Mouse (Mus musculus): ENCODE measurements around the gene Sh3d19.
"Not testable (repeated sequence)": the region's sequence is repeated elsewhere in the genome, so short reads cannot be mapped to it uniquely, and the experiment has no call there.

The Sh3d19 gene

DNA sequence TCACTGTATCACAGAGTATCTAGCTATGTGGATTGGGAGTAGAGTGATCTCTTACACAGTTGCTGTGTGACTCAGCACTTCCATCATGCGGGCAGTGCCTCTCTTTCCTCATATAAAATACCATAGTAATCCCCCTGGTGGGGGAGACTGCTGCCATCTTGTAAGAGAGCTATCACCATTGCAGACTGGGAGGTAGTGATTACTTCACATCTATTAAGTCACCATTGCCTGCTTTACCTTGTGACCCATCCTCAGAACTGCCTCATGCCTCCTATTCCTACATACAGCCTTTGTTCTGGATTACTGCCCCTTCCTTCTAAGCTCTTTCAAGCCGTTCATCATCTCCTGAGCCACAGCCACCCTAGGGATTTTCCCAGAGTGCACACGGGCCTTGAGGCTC is 117.0 kb downstream of the Sh3d19 start:
- CTCF ChIA-PET, result no interaction called here

DNA sequence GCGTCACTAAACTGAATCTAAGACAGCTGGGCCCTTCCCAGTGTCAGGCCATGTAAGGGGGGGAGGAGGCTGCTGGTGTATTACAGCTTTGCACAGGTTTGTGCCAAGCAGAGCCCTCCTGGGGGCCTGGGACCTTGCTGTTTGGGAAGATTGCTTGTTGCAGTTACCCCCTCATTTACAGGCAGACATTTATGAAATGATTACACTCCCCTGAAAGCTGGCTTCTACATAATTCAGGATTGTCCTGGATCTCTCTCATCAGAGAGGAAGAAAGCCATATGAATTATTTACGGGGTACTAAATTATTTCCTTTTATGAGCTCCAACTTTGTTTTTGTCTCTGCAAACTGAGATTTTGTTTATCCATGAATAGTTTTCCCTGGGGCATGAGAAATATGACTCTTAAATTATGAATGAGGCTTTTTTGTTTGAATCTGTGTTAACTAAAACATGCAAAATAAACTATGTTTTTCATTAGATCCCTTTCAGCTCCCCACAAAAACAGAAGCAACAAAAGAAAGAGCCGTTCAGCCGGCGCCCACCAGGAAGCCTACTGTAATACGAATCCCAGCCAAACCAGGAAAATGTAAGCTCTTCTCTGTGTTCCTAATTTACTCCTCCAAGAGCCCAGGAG is 122.4 kb downstream of the Sh3d19 start:
- CTCF ChIA-PET, result no interaction called here

DNA sequence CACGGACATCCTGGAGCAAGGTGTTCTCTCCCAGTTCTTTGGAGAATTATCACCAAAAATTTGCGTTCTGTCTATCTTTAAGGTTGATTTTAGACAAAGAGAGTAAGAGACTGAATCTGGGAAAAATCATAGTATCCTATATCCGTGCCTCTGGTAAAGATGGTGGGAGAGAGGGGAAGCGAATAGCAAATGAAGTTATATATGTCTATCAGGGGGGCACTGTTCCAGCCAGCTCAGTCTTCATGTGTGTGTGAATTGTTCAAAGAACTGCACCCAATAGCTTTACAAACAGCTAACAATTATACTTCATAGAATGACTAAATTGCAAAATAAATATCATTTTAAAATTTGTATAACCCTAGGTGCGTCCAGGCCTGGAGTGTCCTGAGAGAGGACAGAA is 123.0 kb downstream of the Sh3d19 start:
- CTCF ChIA-PET, result no interaction called here

DNA sequence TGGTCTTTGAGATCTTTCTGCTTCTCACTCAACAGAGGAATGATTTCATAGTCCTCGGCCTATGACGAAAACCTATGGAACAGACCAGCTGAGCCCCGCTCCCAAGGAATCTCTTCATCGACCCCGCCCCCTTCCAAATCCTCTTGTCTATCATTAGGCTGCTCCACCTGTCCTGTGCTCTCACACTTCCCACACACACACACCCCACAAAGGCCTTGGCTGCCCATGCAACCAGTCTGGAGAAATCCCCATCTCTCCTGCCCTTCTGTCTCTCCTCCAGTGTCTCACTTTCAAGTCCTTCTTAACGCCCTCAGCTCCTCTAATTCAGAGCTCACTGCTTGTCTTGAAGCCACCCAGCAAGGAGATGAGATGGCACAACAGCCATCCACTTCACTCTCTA is 131.0 kb downstream of the Sh3d19 start:
- CTCF ChIA-PET, result no interaction called here

DNA sequence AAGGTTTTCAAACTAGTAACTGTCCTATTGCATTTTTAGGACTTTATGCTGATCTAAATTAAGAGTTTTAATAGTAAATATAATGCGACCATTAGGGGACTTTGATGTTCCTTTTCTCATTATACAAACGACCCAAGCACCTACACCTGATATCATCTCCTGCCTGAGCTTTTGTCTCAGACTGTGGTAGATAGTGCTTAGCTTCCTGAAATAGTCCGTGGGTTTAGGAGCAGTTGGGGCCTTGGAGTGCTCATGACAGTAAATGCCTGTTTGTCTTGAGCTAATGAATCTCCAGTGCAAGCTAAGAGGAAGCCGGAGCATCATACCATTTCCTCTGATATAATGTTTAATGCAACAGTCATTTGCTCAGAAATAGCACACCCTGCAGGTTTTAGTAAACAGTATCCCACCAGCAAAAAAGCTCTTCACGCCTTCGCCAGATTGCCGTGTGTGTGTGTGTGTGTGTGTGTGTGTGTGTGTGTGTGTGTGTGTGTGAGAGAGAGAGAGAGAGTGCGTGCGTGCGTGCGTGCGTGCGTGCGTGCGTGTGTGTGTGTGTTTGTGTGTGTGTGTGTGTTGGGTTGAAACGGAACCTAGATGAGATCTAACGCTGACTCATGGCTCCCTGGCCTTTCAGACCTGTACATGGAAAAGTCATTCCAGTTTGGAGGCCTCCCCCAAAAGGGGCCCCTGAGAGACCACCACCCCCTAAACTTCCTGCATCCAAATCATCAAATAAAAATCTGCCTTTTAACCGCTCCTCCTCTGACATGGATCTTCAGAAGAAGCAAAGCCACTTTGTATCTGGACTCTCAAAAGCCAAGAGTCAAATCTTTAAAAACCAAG is 132.8 kb downstream of the Sh3d19 start:
- CTCF ChIA-PET, result interaction anchor here (0.7 to 0.9 kb wide), 2 partner anchors 14 to 410 kb away, joined by 3 to 10 read pairs; no protein-coding TSS in a partner anchor

DNA sequence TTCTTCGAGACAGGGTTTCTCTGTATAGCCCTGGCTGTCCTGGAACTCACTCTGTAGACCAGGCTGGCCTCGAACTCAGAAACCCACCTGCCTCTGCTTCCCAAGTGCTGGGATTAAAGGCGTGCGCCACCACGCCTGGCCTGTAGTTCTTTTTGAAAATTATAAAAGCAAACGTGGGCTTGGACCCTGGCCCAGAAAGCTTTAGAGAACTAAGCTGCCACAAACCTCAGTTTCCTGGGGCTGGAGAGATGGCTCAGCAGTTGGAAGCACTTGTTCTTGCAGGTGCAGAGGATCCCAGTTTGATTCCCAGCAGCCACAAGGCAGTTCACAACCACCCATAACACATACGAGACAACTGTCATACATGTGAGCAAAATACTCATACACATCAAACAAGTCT is 133.5 kb downstream of the Sh3d19 start:
- CTCF ChIA-PET, result not testable (repeated sequence)

DNA sequence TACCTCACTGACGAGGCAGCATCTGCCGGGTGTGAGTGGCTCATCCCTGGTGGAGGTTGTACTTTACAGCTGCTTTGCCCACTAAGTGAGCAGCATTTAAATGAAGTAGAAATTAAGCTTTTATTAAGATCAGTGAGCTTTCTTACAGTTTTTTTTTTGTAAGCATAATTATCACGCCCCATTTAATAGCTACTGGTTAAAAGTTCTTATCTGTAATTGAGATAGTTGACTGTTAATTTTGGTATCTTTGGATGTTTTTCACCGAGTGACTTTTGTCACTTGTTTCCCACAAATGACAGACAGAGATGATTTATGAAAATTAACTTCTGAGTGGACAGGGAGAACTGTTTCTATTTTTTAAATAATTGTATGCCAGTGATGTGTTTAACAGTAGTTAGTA is 134.0 kb downstream of the Sh3d19 start:
- CTCF ChIA-PET, result no interaction called here

DNA sequence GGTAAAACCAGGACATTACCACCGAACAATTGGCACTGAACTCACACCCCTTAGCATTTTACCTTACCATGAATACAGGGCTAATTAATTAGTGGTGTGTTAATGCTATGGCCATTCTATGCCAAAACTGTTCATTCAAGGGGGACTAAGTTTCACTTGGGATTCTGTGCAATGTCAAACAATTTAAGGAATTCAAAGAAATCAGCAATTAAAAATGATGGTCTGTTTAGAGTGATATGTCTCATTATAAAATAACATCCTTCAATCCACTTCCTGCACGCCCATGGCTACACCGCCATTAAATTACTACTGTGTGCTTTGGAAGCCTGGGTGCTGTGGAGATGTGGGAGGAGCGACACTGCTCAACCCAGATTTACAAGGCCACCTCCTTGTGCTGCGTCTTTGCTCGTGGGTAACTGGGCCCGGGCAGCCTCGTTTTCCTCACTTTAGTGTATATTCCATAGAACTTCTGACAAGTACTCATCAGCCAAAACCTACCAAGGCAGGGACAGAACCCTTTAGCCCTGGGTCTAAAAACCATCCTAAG is 135.2 kb downstream of the Sh3d19 start:
- CTCF ChIA-PET, result no interaction called here

DNA sequence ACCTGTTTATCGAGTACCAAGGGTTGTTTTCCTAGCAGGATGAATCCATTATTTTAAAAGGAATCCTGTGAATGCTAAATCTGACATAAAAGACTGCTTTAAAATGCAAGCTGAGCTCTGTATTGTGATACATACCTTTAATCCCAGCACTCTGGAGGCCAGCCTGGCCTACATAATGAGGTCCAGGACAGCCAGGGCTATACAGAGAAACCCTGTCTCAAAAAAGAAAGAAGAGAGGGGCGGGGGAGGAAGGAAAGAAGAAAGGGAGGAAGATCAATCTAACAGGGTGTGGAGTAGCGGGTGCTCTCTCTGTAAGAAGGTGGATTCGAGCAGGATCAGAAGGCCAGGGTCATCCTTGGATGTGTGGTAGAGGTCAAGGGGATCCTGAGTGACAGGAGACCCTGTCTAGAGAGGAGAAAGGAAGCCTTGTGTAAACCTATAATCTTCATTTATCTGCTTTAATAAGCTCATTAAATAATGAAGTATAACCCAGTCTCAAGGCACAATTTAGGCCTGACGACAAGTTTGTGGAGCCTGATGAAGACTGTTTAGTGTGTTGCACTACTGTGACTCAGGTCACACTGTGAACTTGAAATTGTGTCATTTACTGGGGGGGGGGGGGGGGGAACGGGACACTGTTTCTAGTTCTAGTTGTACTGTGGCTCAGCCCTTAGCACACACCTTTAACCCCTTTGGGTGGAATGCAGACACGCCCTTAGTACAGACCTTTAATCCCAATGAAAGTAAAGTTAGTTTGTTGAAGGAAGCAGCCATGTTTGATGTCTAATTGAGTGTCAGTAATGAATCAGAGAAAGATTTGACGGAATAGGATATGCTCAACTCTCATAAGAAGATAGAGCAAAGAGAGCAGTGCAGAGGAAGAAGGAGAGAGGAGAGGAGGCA is 137.0 kb downstream of the Sh3d19 start:
- CTCF ChIA-PET, result no interaction called here

DNA sequence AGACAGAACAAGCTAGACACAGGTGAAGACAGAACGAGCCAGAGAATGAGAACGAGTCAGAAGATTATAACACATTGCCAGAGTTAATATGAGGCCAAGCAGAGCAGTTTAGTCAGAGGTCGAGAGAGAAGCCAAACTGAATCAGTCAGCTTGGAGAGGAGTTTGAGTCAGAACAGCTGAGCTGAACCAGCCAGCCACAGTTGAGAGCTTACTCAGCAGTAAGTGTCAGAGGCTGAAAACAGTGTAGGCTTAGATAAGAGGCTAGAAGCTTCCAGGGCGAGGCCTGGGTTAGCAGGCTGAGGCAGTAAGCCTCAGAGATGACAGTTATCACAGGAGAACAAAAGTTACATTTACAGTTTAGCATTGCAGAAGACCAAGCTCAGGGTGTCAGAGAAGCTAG is 137.7 kb downstream of the Sh3d19 start:
- CTCF ChIA-PET, result no interaction called here

DNA sequence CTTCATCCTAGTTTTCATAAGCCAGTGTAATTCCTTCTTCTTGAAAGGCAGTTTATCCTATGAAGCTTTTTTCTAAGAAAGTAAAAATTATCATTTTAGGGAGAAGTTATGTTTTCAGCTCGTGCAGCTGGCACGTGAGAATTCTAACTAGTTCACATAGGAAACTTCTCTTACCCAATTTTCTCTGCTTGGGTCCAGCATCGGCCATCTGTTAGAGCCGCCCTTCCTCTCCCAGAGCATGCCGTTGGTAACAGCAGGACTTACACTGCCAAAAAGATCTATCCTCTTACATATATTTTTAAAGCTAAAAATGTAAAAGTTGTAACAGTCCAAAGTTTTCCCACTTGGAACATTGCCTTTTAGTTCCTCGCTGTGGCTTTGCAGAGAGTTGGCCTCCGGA is 138.2 kb downstream of the Sh3d19 start:
- CTCF ChIA-PET, result no interaction called here

DNA sequence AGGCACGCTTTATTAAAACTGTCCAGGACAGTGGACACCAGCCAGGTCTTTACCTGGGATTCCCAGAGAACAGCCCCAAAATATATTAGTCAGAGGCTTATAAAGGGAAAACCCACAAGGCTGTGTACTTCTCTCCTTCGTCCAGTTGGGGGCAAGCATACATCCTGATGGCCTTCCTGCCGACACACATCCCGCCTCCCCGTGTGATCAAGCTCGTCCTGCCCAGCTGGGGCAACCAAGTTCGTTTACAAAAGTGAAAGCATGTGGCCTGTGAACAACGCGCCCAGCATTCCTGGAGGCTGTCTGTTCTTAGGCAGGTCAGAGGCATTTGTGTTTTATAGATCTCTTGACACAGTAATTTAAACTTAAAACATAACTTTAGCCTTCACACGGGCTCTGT is 139.2 kb downstream of the Sh3d19 start:
- CTCF ChIA-PET, result no interaction called here

DNA sequence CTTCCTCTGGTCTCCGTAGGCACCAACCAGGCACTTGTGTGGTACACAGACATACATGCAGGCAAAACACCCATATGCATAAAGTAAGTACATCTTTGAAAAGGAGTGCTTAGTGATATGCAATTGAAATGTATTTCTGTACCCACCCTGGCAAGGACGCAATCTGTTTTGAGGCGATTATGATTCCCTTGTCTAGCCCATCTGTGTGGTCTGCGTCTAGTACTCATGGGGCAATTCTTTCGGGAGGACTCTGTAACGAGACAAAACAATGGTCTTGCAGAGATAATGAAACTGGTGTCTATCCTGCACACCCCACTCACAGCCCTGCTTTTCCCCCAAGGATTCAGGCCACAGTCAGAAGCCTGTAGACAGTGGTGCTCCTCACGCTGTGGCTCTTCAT is 141.9 kb downstream of the Sh3d19 start:
- CTCF ChIA-PET, result no interaction called here

DNA sequence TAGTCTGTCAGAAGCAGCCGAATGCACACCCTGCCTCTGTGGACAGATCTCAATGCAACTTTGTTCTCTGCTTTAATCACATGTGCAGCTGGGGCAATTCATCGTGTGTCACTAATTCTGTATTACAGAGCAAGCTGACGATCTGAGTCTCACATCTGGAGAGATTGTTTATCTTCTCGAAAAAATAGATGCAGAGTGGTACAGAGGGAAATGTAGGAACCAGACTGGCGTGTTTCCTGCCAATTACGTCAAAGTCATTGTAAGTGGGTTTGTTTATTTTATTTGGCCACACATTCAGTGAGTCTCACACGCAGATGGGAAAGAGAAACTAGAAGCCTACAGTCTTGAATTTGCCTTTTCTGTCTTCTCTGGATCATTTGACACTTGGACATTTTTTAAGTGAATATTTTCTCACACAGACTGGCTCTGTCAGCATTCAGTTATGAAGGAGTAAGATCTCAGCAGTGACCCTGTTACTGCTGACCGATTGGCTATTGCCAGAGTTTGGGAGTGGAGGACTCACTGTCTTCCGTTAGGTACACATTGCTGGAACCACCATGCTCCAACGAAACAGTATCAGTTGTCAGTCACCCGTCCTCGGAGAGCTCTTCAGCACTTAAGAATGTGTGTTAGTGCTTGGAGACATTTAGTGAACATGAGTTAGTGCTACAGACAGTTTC is 143.9 kb downstream of the Sh3d19 start:
- CTCF ChIA-PET, result no interaction called here

DNA sequence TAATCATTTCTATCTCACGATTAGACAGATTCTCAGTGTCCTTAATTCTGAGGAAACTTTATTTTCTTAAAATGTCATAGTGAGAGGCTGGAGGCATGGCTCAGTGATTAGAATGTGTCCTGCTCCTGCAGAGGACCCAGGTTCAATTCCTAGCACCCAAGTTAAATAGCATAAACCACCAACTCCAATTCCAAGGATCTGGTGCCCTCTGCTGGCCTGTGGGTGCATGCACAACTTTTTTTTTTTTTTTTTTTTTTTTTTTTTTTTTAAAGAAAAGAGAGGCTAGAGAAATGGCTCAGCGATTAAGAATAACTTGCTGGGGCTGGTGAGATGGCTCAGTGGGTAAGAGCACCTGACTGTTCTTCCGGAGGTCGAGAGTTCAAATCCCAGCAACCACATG is 146.0 kb downstream of the Sh3d19 start:
- CTCF ChIA-PET, result interaction anchor here (1.5 kb wide), 1 partner anchor 14 kb away, joined by 10 read pairs; no protein-coding TSS in a partner anchor

DNA sequence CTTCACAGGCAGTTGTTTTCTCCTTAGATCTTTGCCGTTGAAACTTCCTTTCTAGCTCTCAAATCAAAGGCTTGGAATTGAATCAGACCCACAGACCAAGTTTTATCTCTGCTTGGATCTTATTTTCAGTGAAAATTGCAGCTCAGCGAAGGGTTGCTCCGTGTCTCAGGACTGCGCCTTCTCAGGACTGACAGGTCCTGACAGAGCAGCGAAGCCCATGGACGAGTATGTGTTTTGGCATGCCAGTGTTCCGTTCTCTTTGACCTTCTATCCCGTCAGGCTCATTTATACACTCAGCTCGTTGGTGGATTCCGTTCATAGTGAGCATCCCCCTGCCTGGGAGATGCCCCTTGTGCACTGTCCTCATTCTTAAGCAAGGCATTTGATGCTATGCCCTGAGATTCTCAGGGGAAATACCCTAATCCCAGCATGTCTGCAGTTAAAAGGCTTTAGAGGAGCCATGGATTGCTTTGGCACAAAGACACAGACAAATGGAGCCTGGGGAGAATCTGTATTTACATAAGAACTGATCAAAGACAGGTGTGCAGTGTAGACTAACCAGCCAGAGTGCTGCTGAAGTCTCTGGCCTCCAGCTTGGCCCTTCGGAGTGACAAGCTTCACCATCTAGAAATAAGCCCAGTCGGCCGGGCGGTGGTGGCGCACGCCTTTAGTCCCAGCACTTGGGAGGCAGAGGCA is 148.5 kb downstream of the Sh3d19 start:
- CTCF ChIA-PET, result no interaction called here

DNA sequence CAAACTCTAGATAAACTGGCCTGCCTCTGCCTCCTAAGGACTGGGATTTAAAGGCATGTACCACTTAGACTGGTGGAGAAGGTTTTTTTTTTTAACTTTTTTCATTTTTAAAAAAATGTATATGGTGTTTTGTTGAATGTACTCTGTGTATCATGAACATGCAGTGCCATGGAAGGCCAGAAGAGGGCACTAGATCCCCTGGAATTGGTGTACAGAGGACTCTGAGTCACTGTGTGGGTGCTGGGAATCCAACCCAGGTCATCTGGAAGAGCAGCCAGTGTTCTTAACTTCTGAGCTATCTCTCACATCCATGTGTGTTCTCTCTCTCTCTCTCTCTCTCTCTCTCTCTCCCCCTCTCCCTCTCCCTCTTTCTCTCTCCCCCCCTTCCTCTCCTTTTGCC is 151.2 kb downstream of the Sh3d19 start:
- CTCF ChIA-PET, result no interaction called here

DNA sequence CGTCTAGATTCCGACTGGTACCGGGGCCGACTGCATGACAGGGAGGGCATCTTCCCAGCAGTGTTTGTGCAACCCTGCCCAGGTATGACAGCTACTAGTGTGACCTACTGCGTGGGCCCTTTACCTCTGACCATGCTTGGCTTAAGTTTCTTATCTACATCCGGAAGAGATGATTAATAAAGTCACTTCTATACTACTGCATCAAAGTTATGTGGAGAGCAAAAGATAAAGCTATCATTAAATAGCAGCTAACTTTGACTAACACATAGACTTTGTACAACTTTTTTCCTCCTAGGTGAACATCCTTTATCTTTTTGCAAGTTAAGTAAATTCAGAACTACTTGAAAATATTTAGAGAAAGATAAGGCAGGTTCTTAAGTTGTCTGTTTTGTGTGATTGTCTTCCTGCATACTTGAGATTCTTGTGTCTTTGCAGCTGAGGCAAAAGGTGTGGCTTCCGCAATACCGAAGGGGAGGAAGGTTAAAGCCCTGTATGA is 152.4 kb downstream of the Sh3d19 start:
- CTCF ChIA-PET, result no interaction called here

DNA sequence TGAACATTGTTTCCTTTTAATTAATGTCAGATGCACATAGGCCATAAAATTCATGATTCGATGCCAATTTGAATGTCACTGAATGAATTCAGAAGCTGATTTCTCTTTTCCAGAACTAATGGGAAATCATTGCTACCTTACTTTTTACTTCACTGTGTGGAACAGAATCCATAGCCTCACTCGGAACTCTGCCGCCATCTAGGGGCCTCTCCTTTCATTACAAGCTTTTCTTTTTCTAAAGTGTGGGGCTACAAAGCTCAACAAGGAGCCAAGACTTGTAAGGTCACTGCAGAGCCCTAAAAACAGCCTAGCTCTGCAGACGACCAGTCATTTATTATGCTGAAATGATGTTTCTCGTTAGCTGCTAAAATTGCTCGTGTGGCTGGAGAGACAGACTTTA is 158.8 kb downstream of the Sh3d19 start:
- CTCF ChIA-PET, result interaction anchor here (1.1 kb wide), 1 partner anchor 20 kb away, joined by 3 read pairs; no protein-coding TSS in a partner anchor

DNA sequence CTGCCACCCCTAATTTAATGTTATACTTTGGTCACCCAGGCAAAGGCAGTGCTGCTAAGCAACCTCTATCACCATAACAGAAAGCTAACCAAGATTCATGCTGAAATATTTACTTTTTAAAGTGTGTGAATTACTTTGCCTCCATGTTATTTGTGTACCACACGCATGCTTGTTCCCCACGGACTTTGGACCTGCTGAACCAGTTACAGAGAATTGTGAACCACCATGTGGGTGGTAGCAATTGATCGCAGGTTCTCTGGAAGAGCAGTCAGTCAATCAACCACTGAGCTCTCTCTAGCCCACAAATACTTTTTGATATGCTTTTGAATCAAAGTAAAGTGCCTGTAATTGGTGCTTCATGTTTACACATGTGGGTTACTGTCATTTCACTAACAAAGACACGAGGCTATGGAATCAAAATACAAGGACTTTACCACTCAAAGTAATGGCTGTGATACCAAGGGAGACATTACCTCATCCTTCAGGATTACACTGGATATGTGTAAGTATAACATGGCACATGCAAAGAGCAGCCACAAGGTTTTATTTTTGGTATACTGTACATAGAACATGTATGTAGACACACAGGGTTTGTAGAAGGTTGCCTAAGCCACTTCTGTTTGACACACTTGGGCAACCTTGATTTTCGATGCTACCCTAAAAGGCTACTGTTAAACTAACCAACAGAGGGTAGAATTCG is 164.2 kb downstream of the Sh3d19 start:
- CTCF ChIA-PET, result no interaction called here

Measured in spleen, embryonic (tissue).